Mouse (Mus musculus): ENCODE measurements at regions not wholly inside any gene's neighbourhood (a gene's known extent, or its start where the extent isn't known, plus 50 kb on each side); places are given as distances from the start of the nearest gene placed in this dataset.

GRCm38 (mm10) chr5:64613696-64614095 lies 189.5 kb upstream of the Klf3 start:
- TF ChIP-seq CTCF (IDR thresholded peaks at IDR 0.05; ENCODE audit: low read depth, low read length) (no peak), EP300 (IDR thresholded peaks at IDR 0.05; ENCODE audit: insufficient read depth, low read depth, low read length) (no peak), POLR2A (IDR thresholded peaks at IDR 0.05; ENCODE audit: insufficient read depth, low read length) (no peak)

All from ES-Bruce4 (cell line).